Mouse (Mus musculus): ENCODE data around the gene Olfr103. TPM values are rescaled to one million over a fixed set of nuclear protein-coding genes. Genes with fewer than 3 reads are reported as not detected.

Gene Olfr103
- total RNA-seq (2015; ENCODE audit: low replicate concordance) (not detected in 2 replicates), total RNA-seq (2017; ENCODE audit: low replicate concordance) (not detected in 2 replicates)

DNA sequence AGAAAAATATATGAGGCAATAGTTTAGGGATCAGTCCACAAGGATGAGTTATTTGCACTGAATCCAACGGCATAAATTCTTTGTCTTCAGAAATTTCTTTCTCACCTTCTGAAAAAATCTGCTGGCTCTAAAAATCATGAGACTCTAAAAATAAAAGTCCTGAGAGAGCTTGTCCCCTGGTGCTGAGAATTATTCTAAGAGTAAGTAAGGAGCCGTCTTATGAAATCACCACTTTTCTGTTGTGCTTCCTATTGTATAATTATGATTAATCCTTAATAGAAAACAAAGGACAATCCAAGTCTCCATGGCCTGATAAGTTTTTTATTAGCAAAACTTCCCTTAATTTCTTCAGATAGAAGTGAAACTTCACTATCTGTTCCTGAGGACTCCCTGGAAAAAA, at the start of gene Olfr103:
Gene Olfr103 (minus strand): TSS at position 101 of the 400 bp plus-strand sequence.
- no peak for ATAC-seq (replicated peaks; ENCODE audit: low FRiP score, poor library complexity, severe bottlenecking)

DNA sequence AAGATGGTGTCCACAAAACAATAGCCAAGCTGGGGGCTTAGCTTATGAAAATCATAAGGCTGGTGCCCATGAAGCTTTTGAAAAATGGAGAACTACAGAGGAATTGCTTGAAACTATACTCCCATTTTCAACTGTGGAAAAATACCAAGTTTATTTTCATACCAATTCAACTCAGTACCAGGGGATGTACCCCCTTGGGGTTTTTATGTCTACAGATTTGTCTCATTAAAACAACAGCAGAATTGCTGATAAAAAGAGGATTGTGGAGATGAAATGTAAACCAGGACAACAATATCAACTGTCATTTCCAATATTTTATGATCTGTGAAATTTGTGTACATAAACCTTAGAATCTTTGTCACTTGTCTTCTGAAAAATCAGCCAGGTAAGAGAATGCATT, 39.2 kb upstream of the Olfr103 start, which contains the start of gene Olfr105-ps:
Gene Olfr105-ps (plus strand): TSS at position 301 of the 400 bp plus-strand sequence.
- ATAC-seq (replicated peaks; ENCODE audit: low FRiP score, poor library complexity, severe bottlenecking) = no peak

DNA sequence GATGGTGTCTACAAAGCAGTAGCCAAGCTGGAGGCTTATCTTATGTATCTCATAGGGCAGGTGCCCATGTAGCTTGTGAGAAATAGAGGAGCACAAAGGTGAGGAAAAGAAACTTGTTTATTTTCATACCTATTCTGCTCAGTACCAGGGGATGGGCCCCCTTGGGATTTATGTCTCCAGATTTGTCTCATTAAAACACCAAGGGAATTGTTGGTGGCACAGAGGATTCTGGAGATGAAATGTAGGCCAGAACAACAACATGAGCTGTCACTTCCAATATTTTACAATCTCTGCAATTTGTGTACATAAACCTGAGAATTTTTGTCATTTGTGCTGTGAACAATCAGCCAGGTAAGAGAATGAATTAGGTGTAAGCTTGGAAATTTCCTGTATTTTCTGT, 19.8 kb upstream of the Olfr103 start, which contains the start of gene Olfr104-ps:
Gene Olfr104-ps (plus strand): TSS at position 301 of the 400 bp plus-strand sequence.
- no peak for ATAC-seq (replicated peaks; ENCODE audit: low FRiP score, poor library complexity, severe bottlenecking)

DNA sequence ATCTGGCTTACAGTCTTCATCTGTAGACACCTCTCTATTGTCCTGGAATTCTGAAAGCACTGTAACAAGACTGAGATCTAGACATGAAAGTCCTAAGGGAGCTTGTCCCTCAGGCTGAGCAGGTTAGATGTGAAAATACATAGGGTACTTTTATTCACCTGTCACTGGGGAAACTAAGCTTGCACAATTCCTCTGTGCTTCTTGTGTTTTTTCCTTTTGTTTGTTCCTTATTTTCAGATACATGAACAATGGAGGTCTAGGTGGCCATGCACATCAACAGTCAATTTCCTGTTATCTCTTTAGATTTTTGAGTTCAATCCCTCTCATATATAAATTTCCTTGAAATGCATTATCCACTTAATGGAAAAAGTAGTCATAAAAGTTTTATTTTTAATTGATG, 22.5 kb downstream of the Olfr103 start, which contains the start of gene Olfr102:
Gene Olfr102 (minus strand): TSS at position 101 of the 400 bp plus-strand sequence.
- ATAC-seq (replicated peaks; ENCODE audit: low FRiP score, poor library complexity, severe bottlenecking) = no peak

DNA sequence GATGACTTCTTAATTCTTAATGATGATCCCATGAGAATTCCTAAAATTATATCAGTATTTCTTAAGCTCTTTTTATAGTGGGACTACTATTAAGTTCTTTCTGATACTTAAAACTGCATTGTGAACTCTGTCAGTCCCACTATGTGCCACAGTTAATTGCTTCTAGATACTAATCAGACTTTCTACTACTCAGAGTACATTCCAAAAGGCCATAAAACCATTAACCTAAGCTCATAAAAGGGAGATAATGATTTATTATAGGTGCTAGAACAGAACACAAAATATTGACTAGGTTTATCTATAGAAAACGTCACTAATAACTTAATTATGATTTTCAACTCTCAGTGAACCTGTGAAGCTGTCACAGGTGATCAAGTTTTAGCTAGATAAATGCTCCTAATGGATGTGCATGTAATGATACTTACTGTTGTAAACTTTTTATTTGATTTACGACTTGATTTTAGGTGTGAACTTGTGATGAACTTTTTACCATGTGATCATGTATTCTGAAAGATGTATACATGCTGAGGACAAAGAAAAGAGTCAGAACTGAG, 29.3 kb downstream of the Olfr103 start:
- no peak for ATAC-seq (replicated peaks; ENCODE audit: low FRiP score, poor library complexity, severe bottlenecking)

DNA sequence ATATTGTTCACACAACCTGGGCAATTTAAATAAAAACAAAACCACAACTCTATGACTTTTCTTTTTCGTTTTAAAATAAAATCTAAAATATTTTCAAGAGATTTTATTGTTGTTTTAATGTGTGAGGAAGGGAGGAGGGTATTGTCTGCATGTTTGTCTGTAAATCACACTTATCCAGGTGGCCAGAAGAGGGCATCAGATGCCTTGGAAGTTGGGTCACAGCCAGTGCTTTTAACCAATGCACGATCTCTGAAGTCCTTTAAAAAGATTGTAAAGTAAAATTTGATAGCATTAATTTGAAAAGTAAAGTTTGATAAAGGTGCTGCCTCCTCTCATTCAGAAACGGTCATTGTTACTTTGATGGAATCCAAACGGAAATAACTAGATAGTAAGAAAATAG, 31.0 kb downstream of the Olfr103 start:
- ATAC-seq (replicated peaks; ENCODE audit: low FRiP score, poor library complexity, severe bottlenecking) = no peak

DNA sequence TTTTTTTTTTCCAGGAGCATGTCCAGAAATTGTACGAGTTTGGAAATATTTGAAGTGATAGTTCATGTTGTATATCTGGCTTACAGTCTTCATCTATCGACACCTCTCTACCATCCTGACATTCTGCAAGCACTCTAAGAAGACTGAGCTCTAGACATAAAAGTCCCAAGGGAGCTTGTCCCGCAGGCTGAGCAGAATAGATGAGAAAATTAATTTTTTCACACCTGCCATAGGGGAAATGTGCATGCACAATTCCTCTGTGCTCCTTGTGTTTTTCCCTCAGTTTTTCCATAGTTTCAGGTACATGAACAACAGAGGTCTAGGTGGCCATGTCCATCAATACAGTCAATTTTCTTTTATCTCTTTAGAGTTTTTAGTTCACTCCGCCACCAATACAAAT, 35.3 kb downstream of the Olfr103 start, which contains the start of gene Olfr101:
Gene Olfr101 (minus strand): TSS at position 101 of the 400 bp plus-strand sequence.
- ATAC-seq (replicated peaks; ENCODE audit: low FRiP score, poor library complexity, severe bottlenecking) = no peak

Other genes starting within 250 kb of the Olfr103 start
- not detected in 2 replicates for gene Olfr91, start 241.4 kb downstream of the Olfr103 start, total RNA-seq (2015; ENCODE audit: low replicate concordance)
- not detected in 2 replicates for gene Olfr91, start 241.4 kb downstream of the Olfr103 start, total RNA-seq (2017; ENCODE audit: low replicate concordance)
- not detected in 2 replicates for gene Olfr92, start 219.6 kb downstream of the Olfr103 start, total RNA-seq (2015; ENCODE audit: low replicate concordance)
- not detected in 2 replicates for gene Olfr92, start 219.6 kb downstream of the Olfr103 start, total RNA-seq (2017; ENCODE audit: low replicate concordance)
- gene Olfr93, start 178.2 kb downstream of the Olfr103 start, total RNA-seq (2015; ENCODE audit: low replicate concordance) = not detected in 2 replicates
- not detected in 2 replicates for gene Olfr93, start 178.2 kb downstream of the Olfr103 start, total RNA-seq (2017; ENCODE audit: low replicate concordance)
- 4.0 TPM in 1 of 2 replicates, not detected in the other for gene Ubd, start 145.8 kb downstream of the Olfr103 start, total RNA-seq (2015; ENCODE audit: low replicate concordance)
- 4.5 and 8.9 TPM in 2 replicates for gene Ubd, start 145.8 kb downstream of the Olfr103 start, total RNA-seq (2017; ENCODE audit: low replicate concordance)
- not detected in 2 replicates for gene Olfr94, start 138.7 kb downstream of the Olfr103 start, total RNA-seq (2015; ENCODE audit: low replicate concordance)
- gene Olfr94, start 138.7 kb downstream of the Olfr103 start, total RNA-seq (2017; ENCODE audit: low replicate concordance) = not detected in 2 replicates
- gene Olfr95, start 126.6 kb downstream of the Olfr103 start, total RNA-seq (2015; ENCODE audit: low replicate concordance) = not detected in 2 replicates
- not detected in 2 replicates for gene Olfr95, start 126.6 kb downstream of the Olfr103 start, total RNA-seq (2017; ENCODE audit: low replicate concordance)
- gene Olfr96, start 119.6 kb downstream of the Olfr103 start, total RNA-seq (2015; ENCODE audit: low replicate concordance) = not detected in 2 replicates
- not detected in 2 replicates for gene Olfr96, start 119.6 kb downstream of the Olfr103 start, total RNA-seq (2017; ENCODE audit: low replicate concordance)
- not detected in 2 replicates for gene Olfr97, start 102.4 kb downstream of the Olfr103 start, total RNA-seq (2015; ENCODE audit: low replicate concordance)
- gene Olfr97, start 102.4 kb downstream of the Olfr103 start, total RNA-seq (2017; ENCODE audit: low replicate concordance) = not detected in 2 replicates
- gene Olfr98, start 75.9 kb downstream of the Olfr103 start, total RNA-seq (2015; ENCODE audit: low replicate concordance) = not detected in 2 replicates
- not detected in 2 replicates for gene Olfr98, start 75.9 kb downstream of the Olfr103 start, total RNA-seq (2017; ENCODE audit: low replicate concordance)
- gene H2-M3, start 69.5 kb downstream of the Olfr103 start, total RNA-seq (2015; ENCODE audit: low replicate concordance) = 1.3 TPM in 1 of 2 replicates, not detected in the other
- 5.3 and 6.8 TPM in 2 replicates for gene H2-M3, start 69.5 kb downstream of the Olfr103 start, total RNA-seq (2017; ENCODE audit: low replicate concordance)
- gene Olfr99, start 56.2 kb downstream of the Olfr103 start, total RNA-seq (2015; ENCODE audit: low replicate concordance) = not detected in 2 replicates
- gene Olfr99, start 56.2 kb downstream of the Olfr103 start, total RNA-seq (2017; ENCODE audit: low replicate concordance) = not detected in 2 replicates
- gene Olfr101, start 35.4 kb downstream of the Olfr103 start, total RNA-seq (2015; ENCODE audit: low replicate concordance) = not detected in 2 replicates
- gene Olfr101, start 35.4 kb downstream of the Olfr103 start, total RNA-seq (2017; ENCODE audit: low replicate concordance) = not detected in 2 replicates
- gene Olfr102, start 22.6 kb downstream of the Olfr103 start, total RNA-seq (2015; ENCODE audit: low replicate concordance) = not detected in 2 replicates
- not detected in 2 replicates for gene Olfr102, start 22.6 kb downstream of the Olfr103 start, total RNA-seq (2017; ENCODE audit: low replicate concordance)
- not detected in 2 replicates for gene Olfr104-ps, start 19.9 kb upstream of the Olfr103 start, total RNA-seq (2015; ENCODE audit: low replicate concordance)
- not detected in 2 replicates for gene Olfr104-ps, start 19.9 kb upstream of the Olfr103 start, total RNA-seq (2017; ENCODE audit: low replicate concordance)
- not detected in 2 replicates for gene Olfr105-ps, start 39.3 kb upstream of the Olfr103 start, total RNA-seq (2015; ENCODE audit: low replicate concordance)
- not detected in 2 replicates for gene Olfr105-ps, start 39.3 kb upstream of the Olfr103 start, total RNA-seq (2017; ENCODE audit: low replicate concordance)
- not detected in 2 replicates for gene Olfr106-ps, start 50.7 kb upstream of the Olfr103 start, total RNA-seq (2015; ENCODE audit: low replicate concordance)
- not detected in 2 replicates for gene Olfr106-ps, start 50.7 kb upstream of the Olfr103 start, total RNA-seq (2017; ENCODE audit: low replicate concordance)
- gene Olfr107, start 59.5 kb upstream of the Olfr103 start, total RNA-seq (2015; ENCODE audit: low replicate concordance) = not detected in 2 replicates
- not detected in 2 replicates for gene Olfr107, start 59.5 kb upstream of the Olfr103 start, total RNA-seq (2017; ENCODE audit: low replicate concordance)
- not detected in 2 replicates for gene Olfr108, start 105.8 kb upstream of the Olfr103 start, total RNA-seq (2015; ENCODE audit: low replicate concordance)
- not detected in 2 replicates for gene Olfr108, start 105.8 kb upstream of the Olfr103 start, total RNA-seq (2017; ENCODE audit: low replicate concordance)
- gene Olfr109, start 119.2 kb upstream of the Olfr103 start, total RNA-seq (2015; ENCODE audit: low replicate concordance) = not detected in 2 replicates
- not detected in 2 replicates for gene Olfr109, start 119.2 kb upstream of the Olfr103 start, total RNA-seq (2017; ENCODE audit: low replicate concordance)
- gene H2-M2, start 143.9 kb upstream of the Olfr103 start, total RNA-seq (2015; ENCODE audit: low replicate concordance) = not detected in 2 replicates
- gene H2-M2, start 143.9 kb upstream of the Olfr103 start, total RNA-seq (2017; ENCODE audit: low replicate concordance) = not detected in 2 replicates
- gene Olfr110, start 152.8 kb upstream of the Olfr103 start, total RNA-seq (2015; ENCODE audit: low replicate concordance) = not detected in 2 replicates
- not detected in 2 replicates for gene Olfr110, start 152.8 kb upstream of the Olfr103 start, total RNA-seq (2017; ENCODE audit: low replicate concordance)
- gene Olfr111, start 168.3 kb upstream of the Olfr103 start, total RNA-seq (2015; ENCODE audit: low replicate concordance) = not detected in 2 replicates
- not detected in 2 replicates for gene Olfr111, start 168.3 kb upstream of the Olfr103 start, total RNA-seq (2017; ENCODE audit: low replicate concordance)
- gene Olfr112, start 229.8 kb upstream of the Olfr103 start, total RNA-seq (2015; ENCODE audit: low replicate concordance) = not detected in 2 replicates
- not detected in 2 replicates for gene Olfr112, start 229.8 kb upstream of the Olfr103 start, total RNA-seq (2017; ENCODE audit: low replicate concordance)
- not detected in 2 replicates for gene Olfr113, start 238.0 kb upstream of the Olfr103 start, total RNA-seq (2015; ENCODE audit: low replicate concordance)
- not detected in 2 replicates for gene Olfr113, start 238.0 kb upstream of the Olfr103 start, total RNA-seq (2017; ENCODE audit: low replicate concordance)